Mouse (Mus musculus) midbrain, embryonic 12.5 days (tissue): Measurements from ENCODE around the gene March1. TPM values are rescaled to one million over a fixed set of nuclear protein-coding genes. Genes with fewer than 3 reads are reported as not detected.

Experiments used
- ATAC-seq: fragments of 200-750 bp; cut with Nextera tagmentation; 2 replicates; pipeline ENCODE4 v1.8.0; 2017; ENCODE audit warnings: low read depth, moderate TSS enrichment, moderate library complexity; ENCODE audit not compliant: low FRiP score
- H3K27ac ChIP-seq: fragments of 300-500 bp; sonication (generic); replicated peaks from 2 replicates; pipeline ENCODE4 v1.5.1; 2016; ENCODE audit warnings: mild to moderate bottlenecking
- H3K27me3 ChIP-seq: fragments of 300-500 bp; sonication (generic); 2 replicates; pipeline ENCODE4 v1.6.1; 2016; ENCODE audit warnings: mild to moderate bottlenecking
- H3K36me3 ChIP-seq: fragments of 300-500 bp; sonication (generic); 2 replicates; pipeline ENCODE4 v1.6.1; 2016
- H3K4me1 ChIP-seq: fragments of 300-500 bp; sonication (generic); 2 replicates; pipeline ENCODE4 v1.6.1; 2016
- H3K4me2 ChIP-seq: fragments of 300-500 bp; sonication (generic); replicated peaks from 2 replicates; pipeline ENCODE4 v1.6.1; 2016; ENCODE audit warnings: mild to moderate bottlenecking, moderate library complexity
- H3K4me3 ChIP-seq: fragments of 300-500 bp; sonication (generic); 2 replicates; pipeline ENCODE4 v1.5.1; 2016; ENCODE audit warnings: mild to moderate bottlenecking
- H3K9ac ChIP-seq: fragments of 300-500 bp; sonication (generic); replicated peaks from 2 replicates; pipeline ENCODE4 v1.6.1; 2016; ENCODE audit warnings: mild to moderate bottlenecking, moderate library complexity
- H3K9me3 ChIP-seq: fragments of 300-500 bp; sonication (generic); 2 replicates; pipeline ENCODE4 v1.6.1; 2016; ENCODE audit warnings: mild to moderate bottlenecking
- WGBS: fragments of 180-500 bp; shearing (Covaris S2); methylation state at CpG from one replicate; pipeline ENCODE4 v1.1.7; 2016; 5-methylcytosine and 5-hydroxymethylcytosine counted together
- polyA plus RNA-seq: library from polyadenylated mRNA; unstranded; fragments of >200 nt; fragmentation: Nextera tagmentation; extraction: Ambion mirVana; gene quantifications from 2 replicates; pipeline ENCODE4 v1.2.1, GENCODE M21; 2016

March1 gene
- polyA plus RNA-seq, 1 experiment from 2014 or later = 20.3 TPM

- WGBS = 9% methylated on average over 1 of the region's 1 CpGs
- Histone ChIP-seq H3K9ac (no peak overlapping the region), H3K4me1 (no peaks in the 10 kb centered on the region), H3K4me2 (no peak overlapping the region), H3K4me3 (no peak overlapping the region), H3K27ac (no peak overlapping the region), H3K9me3 (no peaks in the 10 kb centered on the region), H3K36me3 (no peaks in the 10 kb centered on the region), H3K27me3 (no peaks in the 10 kb centered on the region)
- ATAC-seq = peak; percentile 72; the same call in 1 of the 2 replicates
Measured at GRCm38 (mm10) chr8:66441123-66441522, 823.4 kb downstream of the March1 start.

GRCm38 (mm10) chr8:66442778-66443177, 825.1 kb downstream of the March1 start:
- Histone ChIP-seq H3K4me1 (no peaks in the 10 kb centered on the region), H3K36me3 (no peaks in the 10 kb centered on the region), H3K4me3 (no peak overlapping the region), H3K27me3 (no peaks in the 10 kb centered on the region), H3K27ac (no peak overlapping the region), H3K4me2 (no peak overlapping the region), H3K9me3 (no peaks in the 10 kb centered on the region), H3K9ac (no peak overlapping the region)
- ATAC-seq = no peak
- WGBS = 25% methylated on average over 1 of the region's 1 CpGs

GRCm38 (mm10) chr8:66444141-66444540, 826.4 kb downstream of the March1 start:
- H3K4me2 ChIP-seq = no peak overlapping the region
- no peaks in the 10 kb centered on the region for H3K9me3 ChIP-seq
- H3K4me3 ChIP-seq = no peak overlapping the region
- 82% methylated on average over 5 of the region's 5 CpGs for WGBS
- H3K36me3 ChIP-seq = no peaks in the 10 kb centered on the region
- no peak overlapping the region for H3K9ac ChIP-seq
- H3K4me1 ChIP-seq = no peaks in the 10 kb centered on the region
- H3K27ac ChIP-seq = no peak overlapping the region
- no peak for ATAC-seq
- no peaks in the 10 kb centered on the region for H3K27me3 ChIP-seq

- Histone ChIP-seq H3K27me3 (no peaks in the 10 kb centered on the region), H3K36me3 (no peaks in the 10 kb centered on the region), H3K4me3 (no peak overlapping the region), H3K27ac (no peak overlapping the region), H3K9me3 (no peaks in the 10 kb centered on the region), H3K4me1 (no peaks in the 10 kb centered on the region), H3K4me2 (no peak overlapping the region), H3K9ac (no peak overlapping the region)
- WGBS = 78% methylated on average over 3 of the region's 3 CpGs
- ATAC-seq = no peak
Measured at GRCm38 (mm10) chr8:66445351-66445750, 827.7 kb downstream of the March1 start.

- Histone ChIP-seq H3K4me3 (no peak overlapping the region), H3K9ac (no peak overlapping the region), H3K36me3 (no peaks in the 10 kb centered on the region), H3K4me1 (no peaks in the 10 kb centered on the region), H3K27me3 (no peaks in the 10 kb centered on the region), H3K27ac (no peak overlapping the region), H3K4me2 (no peak overlapping the region), H3K9me3 (no peaks in the 10 kb centered on the region)
- peak; percentile 34; the same call in 1 of the 2 replicates for ATAC-seq
- WGBS = 30% methylated on average over 5 of the region's 5 CpGs
Measured at GRCm38 (mm10) chr8:66450691-66451090, 833.0 kb downstream of the March1 start.

GRCm38 (mm10) chr8:66457057-66457456, 839.4 kb downstream of the March1 start:
- Histone ChIP-seq H3K36me3 (no peaks in the 10 kb centered on the region), H3K4me1 (no peaks in the 10 kb centered on the region), H3K4me2 (no peak overlapping the region), H3K27ac (no peak overlapping the region), H3K9ac (no peak overlapping the region), H3K4me3 (no peak overlapping the region), H3K27me3 (no peaks in the 10 kb centered on the region), H3K9me3 (no peaks in the 10 kb centered on the region)
- no peak for ATAC-seq

- Histone ChIP-seq H3K36me3 (peaks cover under 1% of the 10 kb centered on the region; the same call in 1 of the 2 replicates), H3K9me3 (no peaks in the 10 kb centered on the region), H3K9ac (no peak overlapping the region), H3K4me1 (no peaks in the 10 kb centered on the region), H3K27ac (no peak overlapping the region), H3K4me2 (no peak overlapping the region), H3K4me3 (no peak overlapping the region), H3K27me3 (no peaks in the 10 kb centered on the region)
- WGBS = 90% methylated on average over 3 of the region's 3 CpGs
- ATAC-seq = no peak
Measured at GRCm38 (mm10) chr8:66469821-66470220, 852.1 kb downstream of the March1 start.

GRCm38 (mm10) chr8:66476880-66477279, 859.2 kb downstream of the March1 start:
- H3K27me3 ChIP-seq = no peaks in the 10 kb centered on the region
- H3K27ac ChIP-seq = no peak overlapping the region
- no peaks in the 10 kb centered on the region for H3K4me1 ChIP-seq
- no peak overlapping the region for H3K4me3 ChIP-seq
- no peaks in the 10 kb centered on the region for H3K9me3 ChIP-seq
- 96% methylated on average over 3 of the region's 3 CpGs for WGBS
- no peak for ATAC-seq
- no peak overlapping the region for H3K4me2 ChIP-seq
- no peak overlapping the region for H3K9ac ChIP-seq
- H3K36me3 ChIP-seq = peaks cover 58% of the 10 kb centered on the region

- peak within 1 kb of the TSS; percentile 91 for H3K4me3 ChIP-seq
- no peaks in the 10 kb centered on the region for H3K27me3 ChIP-seq
- H3K9ac ChIP-seq = peak within 1 kb of the TSS; percentile 76
- H3K4me2 ChIP-seq = peak within 1 kb of the TSS; percentile 70
- no peaks in the 10 kb centered on the region for H3K9me3 ChIP-seq
- peaks cover 21% of the 10 kb centered on the region for H3K36me3 ChIP-seq
- ATAC-seq = peak; percentile 97
- peaks cover 6% of the 10 kb centered on the region; the same call in 1 of the 2 replicates for H3K4me1 ChIP-seq
- peak within 1 kb of the TSS; percentile 69 for H3K27ac ChIP-seq
- WGBS = under 1% methylated on average over 45 of the region's 45 CpGs
Measured at GRCm38 (mm10) chr8:66486084-66486763, 868.5 kb downstream of the March1 start, which contains the start of gene Tma16. Tma16 (minus strand) TSS chr8:66486530.

GRCm38 (mm10) chr8:66488556-66488955, 870.9 kb downstream of the March1 start:
- H3K4me2 ChIP-seq = no peak overlapping the region

GRCm38 (mm10) chr8:66490624-66491023, 872.9 kb downstream of the March1 start:
- Histone ChIP-seq H3K9me3 (no peaks in the 10 kb centered on the region), H3K4me2 (no peak overlapping the region), H3K36me3 (no peaks in the 10 kb centered on the region), H3K4me3 (no peak overlapping the region), H3K4me1 (no peaks in the 10 kb centered on the region), H3K27me3 (no peaks in the 10 kb centered on the region), H3K9ac (no peak overlapping the region), H3K27ac (no peak overlapping the region)
- no peak for ATAC-seq
- WGBS = 92% methylated on average over 4 of the region's 4 CpGs

More at GRCm38 (mm10) chr8:66488556-66488955, 870.9 kb downstream of the March1 start:
- H3K27ac ChIP-seq = no peak overlapping the region
- H3K9ac ChIP-seq = no peak overlapping the region
- H3K9me3 ChIP-seq = no peaks in the 10 kb centered on the region
- peaks cover 6% of the 10 kb centered on the region; the same call in 1 of the 2 replicates for H3K4me1 ChIP-seq
- H3K4me3 ChIP-seq = no peak overlapping the region
- ATAC-seq = no peak
- peaks cover 3% of the 10 kb centered on the region; the same call in 1 of the 2 replicates for H3K36me3 ChIP-seq
- H3K27me3 ChIP-seq = no peaks in the 10 kb centered on the region
- 49% methylated on average over 3 of the region's 3 CpGs for WGBS

GRCm38 (mm10) chr8:66494496-66494895, 876.8 kb downstream of the March1 start:
- WGBS = 74% methylated on average over 2 of the region's 2 CpGs
- Histone ChIP-seq H3K36me3 (no peaks in the 10 kb centered on the region), H3K9me3 (no peaks in the 10 kb centered on the region), H3K9ac (no peak overlapping the region), H3K4me1 (no peaks in the 10 kb centered on the region), H3K27me3 (no peaks in the 10 kb centered on the region; the same call in 1 of the 2 replicates), H3K27ac (no peak overlapping the region), H3K4me2 (no peak overlapping the region), H3K4me3 (no peak overlapping the region)
- no peak for ATAC-seq
